Mouse (Mus musculus): ENCODE data around the gene Mical3. TPM values are rescaled to one million over a fixed set of nuclear protein-coding genes. Genes with fewer than 3 reads are reported as not detected.
A peak's percentile ranks its signal among the peaks of the same experiment; 100 is the strongest.

Mical3 gene
- total and polyA plus RNA-seq, 2 experiments from 2014 or later, result 17.5 to 78.7 TPM

DNA sequence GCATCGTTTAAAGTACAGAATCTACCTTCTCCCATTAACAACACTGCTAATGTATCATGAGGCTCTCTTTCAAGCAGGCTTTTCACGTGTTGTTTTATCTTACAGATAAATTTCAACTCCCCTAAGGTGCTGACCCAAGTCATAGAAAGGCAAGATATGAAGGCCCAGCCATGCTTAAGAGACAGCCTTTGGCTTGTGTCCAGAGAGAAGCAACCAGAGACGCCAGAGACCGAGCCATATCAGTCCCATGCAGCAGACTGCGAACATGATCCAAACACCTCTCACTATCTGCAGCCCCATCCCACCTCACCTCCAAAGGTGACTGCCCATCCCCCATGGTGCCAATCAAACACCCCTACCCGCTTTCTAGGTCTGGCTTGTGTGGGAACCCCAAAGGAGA, 138.9 kb downstream of the Mical3 start:
- no peak for DNase-seq
- H3K4me1 ChIP-seq (ENCODE audit: insufficient read depth), result no peaks in the 10 kb centered on the region
- no peak overlapping the region for H3K27ac ChIP-seq (ENCODE audit: low read depth, low read length)
- ATAC-seq, result no peak
- H3K27me3 ChIP-seq (ENCODE audit: insufficient read depth, low read length), result no peaks in the 10 kb centered on the region
- H3K36me3 ChIP-seq (ENCODE audit: insufficient read depth), result peaks cover 6% of the 10 kb centered on the region; the same call in 1 of the 2 replicates
- TF ChIP-seq CTCF (IDR thresholded peaks at IDR 0.05; ENCODE audit: low read depth), result no peak
- H3K9ac ChIP-seq, result no peak overlapping the region
- H3K9me3 ChIP-seq (ENCODE audit: low read length), result no peaks in the 10 kb centered on the region
- WGBS, result 83% methylated on average over 6 of the region's 6 CpGs
- H3K4me2 ChIP-seq (ENCODE audit: low read depth), result no peak overlapping the region
- H3K4me3 ChIP-seq (ENCODE audit: low read depth, low read length), result no peak overlapping the region

DNA sequence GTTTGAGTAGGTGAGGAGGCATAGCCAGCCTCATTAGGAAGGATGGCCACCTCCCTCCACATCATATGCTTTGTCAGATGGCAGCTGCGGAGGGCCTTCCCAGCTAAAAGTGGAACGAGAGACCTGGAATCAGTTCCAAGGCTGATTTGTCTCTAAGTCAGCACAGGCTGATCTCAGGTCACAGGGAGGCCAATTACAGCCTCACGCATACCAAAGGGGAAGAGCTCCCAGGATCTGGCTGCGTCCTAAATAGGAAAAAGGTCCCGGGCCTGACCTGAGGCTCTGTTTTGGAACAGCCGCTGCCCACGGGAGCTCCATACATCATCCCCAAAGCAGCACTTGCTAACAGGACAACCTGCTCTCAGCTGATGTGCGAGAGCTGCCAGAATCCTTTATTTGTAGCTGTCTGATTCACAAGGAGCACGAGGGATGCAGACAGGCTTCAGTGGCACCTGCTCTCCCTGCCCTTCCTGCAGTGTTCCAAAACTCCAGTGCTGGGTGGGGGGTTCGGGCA, 143.2 kb downstream of the Mical3 start:
- TF ChIP-seq CTCF (IDR thresholded peaks at IDR 0.05; ENCODE audit: low read depth), result no peak
- ATAC-seq, result peak; percentile 19; the same call in 1 of the 2 replicates
- peak overlapping the region; percentile 21; the same call in 1 of the 2 replicates for H3K27ac ChIP-seq (ENCODE audit: low read depth, low read length)

DNA sequence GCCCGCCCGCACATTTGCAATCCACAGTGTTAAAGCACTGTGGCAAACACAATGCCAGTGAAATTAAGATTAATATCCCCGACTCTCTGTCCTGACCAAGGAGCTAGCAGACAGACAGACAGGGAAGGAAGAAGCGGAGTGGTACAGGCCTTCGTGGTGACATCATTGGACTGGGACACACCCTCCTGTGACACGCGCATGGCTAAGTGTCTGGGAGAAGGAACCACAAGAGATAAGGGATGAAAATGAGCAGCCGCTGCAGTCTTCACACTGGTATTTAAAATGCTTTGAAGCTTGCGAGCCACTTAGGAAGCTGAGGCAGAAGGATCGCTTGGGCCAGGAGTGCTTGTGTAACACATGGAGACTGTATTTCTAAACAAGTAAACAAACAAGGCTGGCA, 143.6 kb downstream of the Mical3 start:
- no peak overlapping the region for H3K9ac ChIP-seq
- DNase-seq, result no peak
- H3K27me3 ChIP-seq (ENCODE audit: insufficient read depth, low read length), result no peaks in the 10 kb centered on the region
- no peak overlapping the region for H3K4me3 ChIP-seq (ENCODE audit: low read depth, low read length)
- no peaks in the 10 kb centered on the region for H3K9me3 ChIP-seq (ENCODE audit: low read length)
- no peak overlapping the region for H3K4me2 ChIP-seq (ENCODE audit: low read depth)
- H3K36me3 ChIP-seq (ENCODE audit: insufficient read depth), result peaks cover 13% of the 10 kb centered on the region
- WGBS, result 86% methylated on average over 10 of the region's 10 CpGs
- no peak for ATAC-seq
- no peak for TF ChIP-seq CTCF (IDR thresholded peaks at IDR 0.05; ENCODE audit: low read depth)
- no peaks in the 10 kb centered on the region for H3K4me1 ChIP-seq (ENCODE audit: insufficient read depth)
- H3K27ac ChIP-seq (ENCODE audit: low read depth, low read length), result no peak overlapping the region

More for the DNA sequence above, 143.2 kb downstream of the Mical3 start:
- no peaks in the 10 kb centered on the region for H3K9me3 ChIP-seq (ENCODE audit: low read length)
- H3K9ac ChIP-seq, result no peak overlapping the region
- H3K27me3 ChIP-seq (ENCODE audit: insufficient read depth, low read length), result no peaks in the 10 kb centered on the region
- no peak for DNase-seq
- no peaks in the 10 kb centered on the region for H3K4me1 ChIP-seq (ENCODE audit: insufficient read depth)
- peaks cover 8% of the 10 kb centered on the region; the same call in 1 of the 2 replicates for H3K36me3 ChIP-seq (ENCODE audit: insufficient read depth)
- no peak overlapping the region for H3K4me2 ChIP-seq (ENCODE audit: low read depth)
- WGBS, result 44% methylated on average over 10 of the region's 10 CpGs
- H3K4me3 ChIP-seq (ENCODE audit: low read depth, low read length), result no peak overlapping the region

DNA sequence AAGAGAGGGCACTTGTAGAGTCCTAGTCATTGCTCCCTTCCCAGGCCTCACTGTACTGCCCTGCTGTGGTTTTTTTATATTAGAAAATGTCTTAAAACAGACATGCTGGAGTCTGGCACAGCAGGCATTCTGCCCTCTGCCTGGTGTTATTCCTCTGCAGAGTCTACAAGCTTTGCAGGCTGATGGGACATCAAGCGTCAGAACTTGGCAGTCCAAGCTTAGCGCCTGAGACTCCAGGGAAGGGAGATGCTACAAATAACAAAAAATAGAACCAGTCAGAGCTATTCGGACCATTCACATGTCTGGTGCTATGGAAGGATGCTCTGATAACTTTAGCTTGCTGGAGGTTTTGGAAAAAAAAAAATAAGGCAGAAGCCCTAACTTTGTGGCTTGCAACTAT, 144.6 kb downstream of the Mical3 start:
- Histone ChIP-seq H3K9ac (no peak overlapping the region), H3K27ac (ENCODE audit: low read depth, low read length) (no peak overlapping the region), H3K4me3 (ENCODE audit: low read depth, low read length) (no peak overlapping the region), H3K4me2 (ENCODE audit: low read depth) (no peak overlapping the region), H3K9me3 (ENCODE audit: low read length) (no peaks in the 10 kb centered on the region), H3K4me1 (ENCODE audit: insufficient read depth) (no peaks in the 10 kb centered on the region), H3K36me3 (ENCODE audit: insufficient read depth) (peaks cover 23% of the 10 kb centered on the region), H3K27me3 (ENCODE audit: insufficient read depth, low read length) (no peaks in the 10 kb centered on the region)
- ATAC-seq, result no peak
- DNase-seq, result no peak
- 78% methylated on average over 3 of the region's 3 CpGs for WGBS
- TF ChIP-seq CTCF (IDR thresholded peaks at IDR 0.05; ENCODE audit: low read depth), result no peak

DNA sequence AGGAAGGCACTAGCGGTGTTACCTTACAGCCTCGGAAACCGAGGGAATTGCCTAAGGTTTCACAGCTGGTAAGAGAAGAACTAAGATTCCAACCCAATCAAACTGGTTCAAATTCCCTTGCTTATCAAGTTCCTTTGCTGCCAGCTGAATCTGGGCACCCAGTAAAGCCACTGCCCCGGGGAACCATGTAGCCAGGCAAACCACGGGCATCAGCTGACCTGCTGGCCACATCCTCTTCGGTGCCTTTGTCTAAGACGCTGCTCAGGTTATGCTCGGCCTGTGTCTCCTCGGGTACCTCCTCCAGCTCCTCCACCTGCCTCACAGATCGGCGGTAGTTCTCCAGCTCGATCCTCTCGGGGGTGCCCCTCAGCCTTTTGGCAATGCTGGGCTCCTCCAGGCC, 148.5 kb downstream of the Mical3 start:
- no peaks in the 10 kb centered on the region for H3K9me3 ChIP-seq (ENCODE audit: low read length)

DNA sequence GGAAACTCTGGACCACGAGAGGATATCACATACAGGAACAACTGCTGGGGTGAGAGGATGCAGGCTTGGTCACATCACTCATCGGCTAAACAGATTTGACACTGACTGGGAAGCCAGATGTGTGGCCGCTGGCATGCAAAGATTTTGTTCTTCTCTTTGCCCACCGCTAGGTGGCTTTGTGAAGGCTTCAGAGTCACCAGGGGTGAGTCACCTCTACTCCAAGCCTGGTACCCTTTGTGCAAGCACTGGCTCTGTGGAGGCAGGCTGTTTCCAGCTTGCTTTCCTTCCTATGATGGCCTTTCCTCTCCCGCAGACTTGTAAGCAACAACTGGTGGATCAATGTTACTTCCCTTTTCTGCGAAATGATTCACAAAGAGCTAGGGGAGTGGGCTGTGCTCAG, 149.3 kb downstream of the Mical3 start:
- WGBS, result 64% methylated on average over 6 of the region's 6 CpGs
- no peak for ATAC-seq
- no peak overlapping the region for H3K27ac ChIP-seq (ENCODE audit: low read depth, low read length)
- no peaks in the 10 kb centered on the region for H3K9me3 ChIP-seq (ENCODE audit: low read length)
- peak; percentile 22 for DNase-seq
- no peak overlapping the region for H3K4me2 ChIP-seq (ENCODE audit: low read depth)
- no peaks in the 10 kb centered on the region for H3K4me1 ChIP-seq (ENCODE audit: insufficient read depth)
- no peaks in the 10 kb centered on the region for H3K27me3 ChIP-seq (ENCODE audit: insufficient read depth, low read length)
- H3K9ac ChIP-seq, result no peak overlapping the region
- no peak overlapping the region for H3K4me3 ChIP-seq (ENCODE audit: low read depth, low read length)
- peak; percentile 60 for TF ChIP-seq CTCF (IDR thresholded peaks at IDR 0.05; ENCODE audit: low read depth)
- H3K36me3 ChIP-seq (ENCODE audit: insufficient read depth), result peaks cover 32% of the 10 kb centered on the region

More for the DNA sequence above, 148.5 kb downstream of the Mical3 start:
- H3K36me3 ChIP-seq (ENCODE audit: insufficient read depth), result peaks cover 32% of the 10 kb centered on the region
- no peak for ATAC-seq
- 94% methylated on average over 13 of the region's 13 CpGs for WGBS
- no peak overlapping the region for H3K4me3 ChIP-seq (ENCODE audit: low read depth, low read length)
- TF ChIP-seq CTCF (IDR thresholded peaks at IDR 0.05; ENCODE audit: low read depth), result no peak
- H3K4me2 ChIP-seq (ENCODE audit: low read depth), result no peak overlapping the region
- no peak for DNase-seq
- no peak overlapping the region for H3K9ac ChIP-seq
- H3K27me3 ChIP-seq (ENCODE audit: insufficient read depth, low read length), result no peaks in the 10 kb centered on the region
- no peaks in the 10 kb centered on the region for H3K4me1 ChIP-seq (ENCODE audit: insufficient read depth)
- no peak overlapping the region for H3K27ac ChIP-seq (ENCODE audit: low read depth, low read length)

DNA sequence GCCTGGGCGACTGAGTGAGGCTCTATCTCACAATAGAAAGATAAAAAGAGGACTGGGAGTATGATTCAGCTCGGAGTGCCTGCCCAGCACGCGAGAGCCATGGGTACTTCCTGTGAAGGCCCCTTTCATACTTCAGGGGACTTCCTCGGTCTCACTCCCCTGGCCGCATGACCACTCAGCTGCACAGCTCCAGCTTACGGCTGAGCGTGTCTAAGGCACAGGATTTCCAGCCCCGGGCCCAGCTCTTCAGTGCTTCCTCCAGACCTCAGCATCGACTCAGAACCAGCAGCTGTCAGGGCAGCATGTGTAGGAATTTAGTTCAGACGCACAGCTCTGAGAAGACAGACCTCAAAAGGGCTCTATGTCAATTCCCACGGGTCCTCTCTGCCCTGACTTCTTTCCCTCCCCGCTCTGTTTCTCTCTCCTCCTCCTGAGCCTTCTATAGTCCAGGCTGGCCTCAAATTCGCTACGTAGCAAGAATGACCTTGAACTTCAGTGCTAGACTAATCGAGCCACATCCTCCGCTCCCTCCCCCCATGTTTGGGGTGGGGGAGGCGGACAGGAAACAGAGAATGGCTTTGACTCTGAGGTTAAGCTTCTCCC, 152.7 kb downstream of the Mical3 start:
- H3K36me3 ChIP-seq (ENCODE audit: insufficient read depth), result peaks cover 37% of the 10 kb centered on the region
- H3K4me2 ChIP-seq (ENCODE audit: low read depth), result no peak overlapping the region
- DNase-seq (no peak), ATAC-seq (no peak)
- no peak overlapping the region for H3K9ac ChIP-seq
- no peaks in the 10 kb centered on the region for H3K27me3 ChIP-seq (ENCODE audit: insufficient read depth, low read length)
- H3K27ac ChIP-seq (ENCODE audit: low read depth, low read length), result 0 out of 2 replicates have a peak overlapping the region, but pooled peaks have one; percentile 29
- H3K4me3 ChIP-seq (ENCODE audit: low read depth, low read length), result no peak overlapping the region
- TF ChIP-seq CTCF (IDR thresholded peaks at IDR 0.05; ENCODE audit: low read depth), result no peak
- no peaks in the 10 kb centered on the region for H3K4me1 ChIP-seq (ENCODE audit: insufficient read depth)
- 70% methylated on average over 18 of the region's 18 CpGs for WGBS
- no peaks in the 10 kb centered on the region for H3K9me3 ChIP-seq (ENCODE audit: low read length)

All from forebrain, postnatal 0 days (tissue).